Mouse (Mus musculus) liver, embryonic 14.5 days (tissue): Measurements from ENCODE around the gene Fst.

ENCODE experiments used
- CTCF ChIP-seq: IDR thresholded peaks from 2 replicates; pipeline ENCODE4 v1.5.1; 2016; ENCODE audit warnings: antibody characterized with exemption, low read depth, control low read depth
- EP300 ChIP-seq: IDR thresholded peaks from 2 replicates; pipeline ENCODE4 v1.6.1; 2016; ENCODE audit warnings: antibody characterized with exemption, low read depth

GRCm38 (mm10) chr13:114419364-114419763 is 39.4 kb downstream of the Fst start:
- no peak for TF ChIP-seq EP300
- TF ChIP-seq CTCF = no peak
